Comparison of ENCODE assay signal across 17 mouse cellular contexts in the genomic region with DNA sequence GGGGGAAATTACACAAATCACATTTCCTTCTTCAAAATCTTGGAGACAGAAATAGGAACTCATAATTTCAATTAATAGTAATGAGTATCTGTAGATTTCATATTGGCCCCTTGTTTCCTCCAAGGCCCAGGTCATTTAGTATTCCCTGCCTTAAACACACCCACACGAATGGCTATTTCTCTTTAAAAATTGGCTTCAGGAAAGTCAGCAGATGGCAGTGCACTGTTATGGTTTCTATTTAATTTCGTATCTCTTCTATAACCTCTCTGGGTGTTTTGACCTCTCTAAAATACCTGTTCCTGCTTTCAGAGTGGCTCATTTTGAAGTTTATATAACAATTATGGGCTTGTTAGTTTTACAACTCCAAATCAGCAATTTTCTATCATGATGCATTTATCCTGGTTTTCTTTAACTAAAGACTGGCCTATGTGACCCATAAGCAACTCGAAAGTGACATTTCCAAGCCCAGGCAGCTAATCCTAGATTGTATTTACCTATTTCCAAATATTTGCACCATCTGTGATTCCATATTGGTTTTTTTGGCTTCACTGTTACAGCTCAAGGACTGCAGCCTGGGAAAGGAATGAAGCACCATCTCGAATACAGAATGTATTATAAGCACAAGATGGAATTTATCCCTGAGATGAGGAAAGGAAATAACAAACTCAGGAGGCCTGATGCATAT. TPM values are rescaled to one million over a fixed set of nuclear protein-coding genes. Genes with fewer than 3 reads are reported as not detected.
"Had no signal": no experiment of that assay in that cellular context is flagged by ENCODE, and none has a peak within 500 bp of the region (broad histone marks: within the 10 kb centered on the region; RNA-seq: fewer than 3 reads in every experiment).

No protein-coding gene starts in this region.

- H3K4me2 ChIP-seq: lung, embryonic 14.5 days; midbrain, embryonic 12.5 days had no signal

- DNase-seq: kidney, adult 9 months; kidney, postnatal 14 days; kidney, postnatal 4 days; liver, postnatal 0 days; lung, embryonic 14.5 days; right cerebral cortex, postnatal 4 days; thymus, adult 2 months; thymus, postnatal 14 days; thymus, postnatal 4 days had no signal

- H3K4me1 ChIP-seq: midbrain, embryonic 12.5 days had no signal

- H3K9ac ChIP-seq: liver, embryonic 14.5 days; liver, postnatal 0 days; lung, embryonic 14.5 days; midbrain, embryonic 12.5 days had no signal

- H3K9me3 ChIP-seq: midbrain, embryonic 12.5 days had no signal

- H3K36me3 ChIP-seq: midbrain, embryonic 12.5 days had no signal

- H3K4me3 ChIP-seq: midbrain, embryonic 12.5 days had no signal

- H3K27ac ChIP-seq: liver, embryonic 14.5 days; macrophage; midbrain, embryonic 12.5 days; stomach, postnatal 0 days had no signal

- ATAC-seq: liver, postnatal 0 days; lung, postnatal 0 days; midbrain, embryonic 16.5 days had no signal

- H3K27me3 ChIP-seq: midbrain, embryonic 12.5 days had no signal

RNA-seq across cellular contexts. Expression of gene Dpp10, which starts 9.9 kb away (rescaled TPM):
- total RNA-seq: liver, adult 2 months; megakaryocyte, adult 5-6 weeks had no signal
- polyA plus RNA-seq: liver, adult 2 months; liver, embryonic 14.5 days; liver, postnatal 0 days; lung, embryonic 14.5 days; lung, postnatal 0 days; macrophage had no signal
